Mouse (Mus musculus): ENCODE results near the gene Tgif1.

Gene Tgif1

DNA sequence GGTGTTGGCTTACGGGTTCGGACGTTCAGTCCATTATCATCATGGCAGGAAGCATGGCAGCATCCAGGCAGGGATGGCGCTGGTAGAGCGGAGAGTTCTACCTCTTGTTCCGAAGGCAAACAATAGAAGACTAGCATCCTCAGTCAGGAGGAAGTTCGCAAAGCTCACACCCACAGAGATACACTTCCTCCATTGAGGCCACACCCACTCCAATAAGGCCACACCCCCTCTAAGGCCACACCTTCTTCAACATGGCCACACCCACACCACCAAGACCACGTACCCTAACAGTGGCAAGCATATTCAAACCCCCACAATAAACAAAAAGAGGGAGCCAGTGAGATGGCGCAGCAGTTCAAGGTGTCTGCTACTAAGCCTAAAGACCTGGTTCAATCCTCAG lies 47.5 kb downstream of the Tgif1 start:
- no peak for DNase-seq (ENCODE audit: low spot score)

DNA sequence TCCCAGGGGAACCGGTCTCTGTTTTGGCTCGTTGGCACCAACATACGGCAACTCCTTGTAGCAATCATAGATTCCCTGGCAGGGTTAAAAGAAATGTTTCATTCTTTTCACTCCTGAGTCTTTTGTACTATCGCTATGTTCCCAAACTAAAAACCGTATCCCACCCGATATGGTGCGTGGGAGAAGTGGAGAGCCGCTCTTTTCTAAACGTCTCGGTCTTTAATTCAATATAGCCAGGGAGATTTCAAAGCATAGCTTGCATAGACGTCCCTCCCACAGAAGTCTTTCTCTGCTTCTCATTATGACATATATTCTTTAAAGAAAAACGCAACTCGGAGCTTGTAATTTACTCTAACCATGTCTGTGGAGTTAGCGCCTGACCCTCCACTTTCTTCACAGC lies 51.3 kb downstream of the Tgif1 start:
- no peak for DNase-seq (ENCODE audit: low spot score)

DNA sequence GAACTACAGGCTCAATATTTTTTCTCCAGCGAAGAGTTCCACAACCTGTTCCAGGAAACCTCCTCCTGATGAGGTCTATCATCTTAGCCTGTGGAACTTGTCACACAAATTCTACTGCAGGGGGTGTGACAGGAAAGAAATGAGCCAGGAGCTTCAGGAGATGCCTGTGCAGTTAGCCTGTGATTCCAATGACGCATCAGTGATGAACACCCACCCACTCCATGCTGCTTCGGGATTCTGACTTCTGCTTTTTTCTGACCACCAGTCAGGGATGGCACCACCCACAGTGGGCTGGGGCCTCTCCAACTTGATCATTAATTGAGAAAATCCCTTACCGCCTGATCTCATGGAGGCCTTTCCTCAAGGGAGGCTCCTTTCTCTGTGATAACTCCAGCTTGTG lies 54.1 kb downstream of the Tgif1 start:
- peak; percentile 27 for DNase-seq (ENCODE audit: low spot score)

DNA sequence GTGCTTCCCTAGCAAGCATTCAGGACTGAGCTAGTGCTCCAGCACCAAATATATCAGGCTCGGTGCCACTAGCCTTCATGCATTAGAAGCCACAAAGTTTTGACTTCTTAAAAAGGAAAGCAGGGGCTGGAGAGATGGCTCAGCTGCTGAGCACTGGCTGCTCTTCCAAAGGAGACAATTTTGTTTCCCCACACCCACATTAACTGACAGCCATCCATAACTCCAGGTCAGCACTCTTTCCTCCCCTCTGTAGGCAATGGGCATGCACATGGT lies 55.6 kb downstream of the Tgif1 start:
- DNase-seq (ENCODE audit: low spot score), result no peak

DNA sequence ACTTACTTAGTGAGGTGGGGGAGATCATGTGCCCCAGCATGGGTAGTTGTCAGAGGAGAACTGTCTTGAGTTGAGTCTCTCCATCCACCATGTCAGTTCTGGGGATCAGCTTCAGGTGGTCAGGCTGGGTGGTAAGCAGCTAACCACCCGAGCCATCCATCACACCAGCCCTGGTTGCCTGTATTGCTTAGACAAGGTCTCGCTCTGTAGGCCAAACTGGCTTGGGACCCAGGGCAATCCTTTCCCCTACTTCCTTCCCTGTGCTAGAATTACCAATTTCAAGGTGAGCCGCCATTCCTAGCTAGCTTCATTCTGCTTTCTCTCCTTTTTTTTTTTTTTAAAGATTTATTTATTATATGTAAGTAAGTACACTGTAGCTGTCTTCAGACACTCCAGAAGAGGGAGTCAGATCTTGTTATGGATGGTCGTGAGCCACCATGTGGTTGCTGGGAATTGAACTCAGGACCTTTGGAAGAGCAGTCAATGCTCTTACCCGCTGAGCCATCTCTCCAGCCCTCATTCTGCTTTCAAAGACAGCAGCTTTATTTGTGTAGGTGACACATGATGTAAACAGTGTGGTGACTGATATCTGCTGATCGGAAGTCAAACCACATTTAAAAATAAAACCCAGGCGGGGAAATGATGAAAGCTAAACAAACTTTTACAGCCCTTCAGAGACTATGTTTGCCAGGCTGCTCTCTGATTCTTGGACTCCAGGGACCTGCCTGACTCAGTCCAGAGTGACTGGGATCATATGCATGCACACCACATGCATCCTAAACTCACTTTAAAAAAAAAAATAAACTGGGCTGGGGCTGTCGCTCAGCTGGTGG lies 56.2 kb downstream of the Tgif1 start:
- no peak for DNase-seq (ENCODE audit: low spot score)

DNA sequence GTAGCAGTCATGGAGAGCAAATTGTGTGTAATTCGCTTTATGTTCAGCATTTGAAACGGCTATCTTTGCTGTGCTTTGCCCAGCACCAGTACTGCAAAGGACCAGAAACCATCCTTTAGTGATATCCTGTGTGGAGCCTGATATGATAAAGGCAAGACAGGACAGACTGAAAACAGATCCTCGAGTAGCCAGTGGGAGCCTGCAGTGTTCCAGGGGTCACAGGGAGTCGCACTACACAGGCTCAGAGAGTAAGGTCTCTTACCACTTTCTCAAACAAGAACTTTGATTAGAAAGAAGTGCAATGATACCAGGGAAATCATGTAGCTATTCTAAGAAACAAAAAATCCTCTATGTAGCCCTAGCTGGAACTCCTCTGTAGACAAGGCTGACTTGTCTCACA lies 58.1 kb downstream of the Tgif1 start:
- no peak for DNase-seq (ENCODE audit: low spot score)

DNA sequence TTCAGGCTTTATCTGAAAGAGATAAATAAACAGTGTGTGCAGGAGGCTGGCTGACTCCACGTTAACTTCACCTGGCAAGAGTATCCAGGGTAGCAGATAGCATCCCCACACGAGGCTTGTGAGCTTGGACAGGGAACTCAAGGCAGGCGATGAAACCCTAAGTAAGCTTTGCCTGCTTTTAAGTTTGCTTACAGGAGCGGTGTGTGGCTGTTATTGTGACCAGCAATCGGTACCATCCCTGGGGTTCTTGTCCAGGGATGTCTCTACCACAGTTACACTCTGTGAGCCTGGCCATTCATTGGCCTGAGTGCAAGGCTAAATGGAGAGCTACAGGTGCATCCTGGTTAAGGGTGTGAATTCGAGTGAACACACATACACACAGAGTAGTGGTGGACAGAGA lies 58.6 kb downstream of the Tgif1 start:
- no peak for DNase-seq (ENCODE audit: low spot score)

DNA sequence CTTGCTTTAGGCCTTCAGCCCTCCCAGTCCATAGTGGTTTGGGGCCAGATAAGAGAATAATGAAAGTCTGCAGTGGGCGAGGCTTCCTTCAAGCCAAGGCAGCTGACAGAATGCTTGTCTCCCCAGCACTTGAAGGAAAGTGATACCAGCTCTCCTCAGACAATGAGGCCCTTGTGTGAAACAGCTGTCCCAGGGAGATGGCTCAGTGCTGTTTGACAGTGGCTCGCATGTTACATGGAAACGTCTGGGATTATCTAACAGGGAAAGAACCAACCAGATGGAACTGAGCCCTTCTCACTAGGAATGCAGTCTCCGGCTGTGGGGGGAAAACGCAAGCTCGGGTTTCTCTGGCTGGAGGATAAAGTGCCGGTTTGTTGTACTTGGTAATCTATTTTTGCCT lies 59.1 kb downstream of the Tgif1 start:
- DNase-seq (ENCODE audit: low spot score), result no peak

All from left cerebral cortex, adult 11 months (tissue).